Mouse (Mus musculus): ENCODE data around the gene Trmt61a. TPM values are rescaled to one million over a fixed set of nuclear protein-coding genes. Genes with fewer than 3 reads are reported as not detected.

The Trmt61a gene
- polyA plus RNA-seq, 1 experiment from 2014 or later: 20.9 TPM

DNA sequence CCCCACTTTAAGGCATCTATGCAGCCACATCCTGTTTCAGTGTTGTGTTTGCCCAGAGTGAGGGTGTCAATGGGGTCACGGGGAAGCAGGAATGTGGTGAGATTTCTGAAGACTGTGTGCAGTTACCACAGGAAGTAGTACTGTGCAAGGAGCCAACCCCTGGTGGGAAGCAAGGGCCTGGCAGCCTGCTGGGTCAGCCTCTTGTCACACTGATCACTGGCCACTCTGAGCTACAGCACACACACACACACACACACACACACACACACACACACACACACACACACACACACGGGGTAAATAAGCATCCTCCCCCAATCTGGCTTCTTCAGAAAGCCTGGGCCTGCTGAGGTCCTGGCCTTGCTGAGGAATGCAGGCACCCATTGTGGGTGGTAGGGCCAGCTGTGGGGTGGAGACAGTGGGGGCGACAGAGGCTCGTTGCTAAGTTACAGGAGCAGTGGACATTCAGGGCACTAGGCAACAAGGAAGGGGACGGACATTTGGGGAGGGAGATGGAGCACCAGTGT lies 13.5 kb downstream of the Trmt61a start:
- Histone ChIP-seq H3K27ac (peak overlapping the region; percentile 8; the same call in 1 of the 2 replicates), H3K9me3 (replicated peaks) (no peaks in the 10 kb centered on the region), H3K36me3 (no peaks in the 10 kb centered on the region), H3K4me3 (no peak overlapping the region), H3K4me2 (no peak overlapping the region), H3K9ac (no peak overlapping the region), H3K4me1 (peaks cover 45% of the 10 kb centered on the region), H3K27me3 (replicated peaks) (peaks cover 17% of the 10 kb centered on the region; the same call in 1 of the 2 replicates)
- 33% methylated on average over 5 of the region's 5 CpGs for WGBS (ENCODE audit: insufficient replicate concordance)
- no peak for ATAC-seq

DNA sequence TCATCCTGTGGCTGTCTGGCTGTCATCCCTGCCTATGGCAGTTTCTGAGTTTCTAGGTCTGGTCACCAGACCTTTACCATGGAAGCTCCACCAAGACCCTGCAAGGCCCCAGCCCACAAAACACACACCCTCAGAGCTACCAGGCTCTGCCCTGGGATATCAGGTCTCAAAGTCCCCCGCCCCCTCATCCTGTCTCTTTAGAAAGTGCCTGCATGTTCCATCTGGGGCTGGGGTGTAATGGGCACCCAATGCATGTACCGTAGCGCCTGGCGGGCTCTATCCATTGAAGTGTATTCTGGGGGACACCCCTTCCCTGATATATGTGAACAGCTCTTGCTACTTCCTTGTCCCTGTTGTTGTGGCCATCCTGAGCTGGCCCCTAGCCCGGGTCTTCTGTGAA lies 15.0 kb downstream of the Trmt61a start:
- no peak overlapping the region for H3K4me2 ChIP-seq
- 76% methylated on average over 5 of the region's 5 CpGs for WGBS (ENCODE audit: insufficient replicate concordance)
- H3K4me1 ChIP-seq: peaks cover 40% of the 10 kb centered on the region
- H3K4me3 ChIP-seq: no peak overlapping the region
- no peak overlapping the region for H3K27ac ChIP-seq
- ATAC-seq: no peak
- no peaks in the 10 kb centered on the region for H3K9me3 ChIP-seq (replicated peaks)
- peaks cover 8% of the 10 kb centered on the region; the same call in 1 of the 2 replicates for H3K27me3 ChIP-seq (replicated peaks)
- H3K9ac ChIP-seq: no peak overlapping the region
- H3K36me3 ChIP-seq: no peaks in the 10 kb centered on the region

DNA sequence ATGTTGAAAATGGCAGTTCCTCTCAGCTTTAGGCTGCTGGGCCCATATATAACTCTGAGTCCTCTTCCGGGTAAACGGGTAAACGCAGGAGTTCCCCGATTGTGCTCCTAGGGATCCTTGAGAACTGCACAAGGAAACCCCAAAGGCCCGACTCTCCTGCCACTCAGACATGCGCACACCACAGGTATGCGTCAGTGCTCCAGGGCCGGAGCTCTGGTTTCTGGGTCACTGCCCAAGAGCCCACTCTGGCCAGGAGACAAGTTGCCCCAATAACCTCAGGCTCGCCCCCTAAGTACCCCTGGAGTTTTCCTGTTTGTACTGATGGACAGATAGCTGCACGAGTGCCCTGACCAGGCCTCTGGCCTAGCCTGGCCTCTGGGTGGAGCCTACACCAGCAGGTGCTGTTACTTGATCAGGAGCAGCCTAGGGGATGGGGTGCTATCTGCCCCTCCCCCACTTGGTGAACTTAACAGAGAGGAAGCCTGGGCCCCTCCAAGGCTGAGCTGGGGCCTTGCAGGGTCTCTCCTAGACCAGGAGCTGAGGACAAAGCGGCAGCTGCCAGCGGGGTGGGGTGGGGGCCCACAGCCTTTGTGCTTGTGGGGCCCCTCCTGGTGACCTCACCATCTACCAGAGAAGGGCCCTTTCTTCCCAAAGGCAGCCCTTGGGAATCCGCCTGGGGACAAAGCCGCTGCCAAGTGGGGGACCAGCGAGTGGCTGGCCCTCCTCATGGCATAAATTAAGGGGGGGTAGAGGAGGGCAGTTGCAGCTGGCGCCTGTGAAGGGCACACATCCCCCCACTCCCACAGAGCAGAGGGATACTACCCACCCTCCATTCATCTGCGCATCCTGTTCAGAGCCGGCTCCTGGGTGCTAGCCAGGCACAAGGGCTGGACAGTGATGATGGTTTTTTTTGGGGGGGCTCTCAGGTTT lies 15.7 kb downstream of the Trmt61a start:
- no peak overlapping the region for H3K4me3 ChIP-seq
- peak; percentile 16; the same call in 1 of the 2 replicates for ATAC-seq
- WGBS (ENCODE audit: insufficient replicate concordance): 46% methylated on average over 18 of the region's 18 CpGs
- peaks cover 4% of the 10 kb centered on the region; the same call in 1 of the 2 replicates for H3K27me3 ChIP-seq (replicated peaks)
- peak overlapping the region; percentile 49; the same call in 1 of the 2 replicates for H3K27ac ChIP-seq
- H3K4me1 ChIP-seq: peaks cover 40% of the 10 kb centered on the region
- peak overlapping the region; percentile 30 for H3K4me2 ChIP-seq
- no peaks in the 10 kb centered on the region for H3K9me3 ChIP-seq (replicated peaks)
- no peaks in the 10 kb centered on the region for H3K36me3 ChIP-seq
- peak overlapping the region; percentile 14; the same call in 1 of the 2 replicates for H3K9ac ChIP-seq

DNA sequence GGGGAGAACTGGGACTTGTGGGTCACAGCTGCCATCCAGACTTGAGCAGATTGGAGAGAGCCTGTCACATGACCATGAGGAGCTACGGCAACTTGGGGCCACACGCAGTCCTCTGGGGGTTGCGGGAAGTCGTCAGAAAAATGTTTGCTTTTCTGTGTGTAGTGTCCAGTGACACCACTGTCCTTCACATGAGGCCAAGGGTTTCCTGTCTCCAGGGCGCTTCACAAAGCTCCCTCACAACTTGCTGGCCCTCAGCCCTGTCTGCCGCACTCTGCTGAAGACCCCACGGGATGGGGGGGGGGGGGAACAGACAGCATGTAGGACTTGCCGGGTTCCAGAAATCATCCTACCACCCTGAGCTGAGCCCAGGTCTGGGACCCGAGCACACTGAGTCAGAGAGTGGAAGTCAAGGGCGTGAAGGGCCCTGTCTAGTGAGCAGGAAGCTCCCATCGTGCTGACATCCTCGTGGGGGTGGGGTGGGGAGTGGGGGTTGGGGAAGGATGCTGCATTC lies 16.4 kb downstream of the Trmt61a start:
- 0 out of 2 replicates have a peak overlapping the region, but pooled peaks have one; percentile 14 for H3K9ac ChIP-seq
- peak overlapping the region; percentile 49 for H3K27ac ChIP-seq
- no peaks in the 10 kb centered on the region for H3K27me3 ChIP-seq (replicated peaks)
- 0 out of 2 replicates have a peak, but pooled peaks have one; percentile 17 for ATAC-seq
- 17% methylated on average over 12 of the region's 12 CpGs for WGBS (ENCODE audit: insufficient replicate concordance)
- no peaks in the 10 kb centered on the region for H3K9me3 ChIP-seq (replicated peaks)
- H3K4me3 ChIP-seq: no peak overlapping the region
- peaks cover 40% of the 10 kb centered on the region for H3K4me1 ChIP-seq
- H3K36me3 ChIP-seq: no peaks in the 10 kb centered on the region
- peak overlapping the region; percentile 30 for H3K4me2 ChIP-seq

DNA sequence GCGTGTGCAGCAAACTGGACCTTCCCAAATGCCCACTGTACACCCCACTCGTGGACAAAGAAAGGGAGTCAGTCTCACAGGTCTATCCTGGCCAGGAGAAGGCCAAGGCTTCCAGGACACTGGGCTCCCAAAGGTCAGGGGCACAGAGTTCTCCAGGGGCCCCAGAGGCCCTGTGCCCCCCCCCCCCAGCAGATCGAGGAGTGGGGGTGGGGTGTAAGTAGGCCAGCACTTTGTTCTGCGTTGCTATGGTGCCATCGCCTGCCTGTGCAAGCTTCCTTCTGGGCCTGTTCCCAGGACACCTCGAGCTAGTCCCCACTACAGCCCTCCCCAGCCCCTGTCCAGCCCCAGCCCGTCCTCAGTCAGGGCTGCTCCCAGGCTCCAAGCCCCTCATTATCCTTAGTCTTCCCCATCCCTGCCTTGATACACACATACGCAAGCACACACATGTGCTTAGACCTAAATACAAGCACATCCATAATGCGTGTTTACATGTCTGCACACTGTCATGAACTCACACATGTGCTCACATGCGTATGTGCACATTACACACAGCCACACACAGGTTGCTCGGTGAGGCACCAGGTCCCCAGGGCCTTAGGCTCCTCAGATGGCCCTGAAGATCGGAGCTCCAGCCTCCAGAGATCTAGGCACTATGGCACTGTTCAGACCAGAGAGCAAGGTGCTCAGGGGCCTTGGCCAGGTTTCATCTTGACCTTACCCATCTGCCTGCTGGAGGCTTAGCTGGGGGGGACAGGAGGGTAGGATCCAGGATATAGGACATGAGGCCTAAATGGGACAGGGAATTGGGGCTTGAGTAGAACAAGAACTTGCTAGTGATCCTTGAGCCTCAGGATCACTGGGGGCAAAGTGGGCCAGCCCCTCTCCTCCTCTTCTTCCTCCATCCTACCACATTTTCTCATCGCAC lies 17.2 kb downstream of the Trmt61a start:
- H3K27ac ChIP-seq: no peak overlapping the region

DNA sequence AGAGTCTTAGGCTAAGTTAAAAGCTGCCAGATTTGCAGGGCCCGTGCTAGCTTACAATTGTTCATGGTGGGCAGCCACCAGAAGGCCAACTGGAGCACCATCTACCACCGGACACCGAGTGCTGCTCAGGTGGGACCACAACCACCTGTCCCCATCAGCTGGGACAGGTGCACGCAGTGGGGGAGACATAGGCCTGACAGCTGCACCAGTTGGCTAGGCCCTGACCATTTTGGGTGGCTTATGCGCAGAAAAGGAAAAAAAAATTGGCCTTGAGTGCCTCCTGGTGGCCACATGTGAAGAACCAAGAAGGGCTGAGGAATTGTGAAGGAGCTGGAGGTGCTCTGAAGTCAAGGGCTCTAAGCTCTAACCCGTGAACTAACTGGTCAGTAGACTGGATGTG lies 18.3 kb downstream of the Trmt61a start:
- Histone ChIP-seq H3K9ac (no peak overlapping the region), H3K9me3 (replicated peaks) (no peaks in the 10 kb centered on the region), H3K4me1 (peaks cover 39% of the 10 kb centered on the region), H3K4me2 (no peak overlapping the region), H3K36me3 (no peaks in the 10 kb centered on the region), H3K4me3 (no peak overlapping the region), H3K27me3 (replicated peaks) (0 out of 2 replicates have a peak, but pooled peaks cover 3% of the 10 kb centered on the region), H3K27ac (no peak overlapping the region)
- peak; percentile 5; the same call in 1 of the 2 replicates for ATAC-seq
- WGBS (ENCODE audit: insufficient replicate concordance): 22% methylated on average over 6 of the region's 6 CpGs

More for the DNA sequence above, 17.2 kb downstream of the Trmt61a start:
- 61% methylated on average over 13 of the region's 13 CpGs for WGBS (ENCODE audit: insufficient replicate concordance)
- Histone ChIP-seq H3K4me2 (no peak overlapping the region), H3K9ac (no peak overlapping the region), H3K9me3 (replicated peaks) (no peaks in the 10 kb centered on the region), H3K36me3 (no peaks in the 10 kb centered on the region), H3K4me3 (no peak overlapping the region), H3K4me1 (peaks cover 40% of the 10 kb centered on the region), H3K27me3 (replicated peaks) (no peaks in the 10 kb centered on the region)
- ATAC-seq: no peak

DNA sequence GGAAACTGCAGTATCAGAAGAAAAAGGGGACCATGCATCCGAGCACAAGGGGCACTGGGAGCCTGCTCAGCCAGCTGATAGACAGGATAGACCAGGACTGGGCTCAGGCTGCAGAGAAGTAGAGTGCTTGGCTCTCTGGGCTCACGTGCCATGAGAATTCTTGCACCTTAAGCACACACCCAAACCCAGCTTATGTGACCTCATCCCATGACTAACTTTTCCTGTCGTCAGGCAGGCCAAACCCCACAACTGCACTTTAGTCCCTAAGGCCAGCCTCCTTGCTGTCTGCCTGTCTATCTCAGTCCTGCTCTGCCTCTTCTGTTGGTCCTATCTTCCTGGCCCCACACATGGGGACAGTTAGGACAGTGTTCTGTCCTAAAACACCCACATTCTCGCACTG lies 19.8 kb downstream of the Trmt61a start:
- Histone ChIP-seq H3K9ac (no peak overlapping the region), H3K9me3 (replicated peaks) (no peaks in the 10 kb centered on the region), H3K27ac (no peak overlapping the region), H3K4me3 (no peak overlapping the region), H3K36me3 (no peaks in the 10 kb centered on the region), H3K4me1 (peaks cover 27% of the 10 kb centered on the region), H3K4me2 (no peak overlapping the region), H3K27me3 (replicated peaks) (0 out of 2 replicates have a peak, but pooled peaks cover 3% of the 10 kb centered on the region)
- 53% methylated on average over 4 of the region's 4 CpGs for WGBS (ENCODE audit: insufficient replicate concordance)
- no peak for ATAC-seq

DNA sequence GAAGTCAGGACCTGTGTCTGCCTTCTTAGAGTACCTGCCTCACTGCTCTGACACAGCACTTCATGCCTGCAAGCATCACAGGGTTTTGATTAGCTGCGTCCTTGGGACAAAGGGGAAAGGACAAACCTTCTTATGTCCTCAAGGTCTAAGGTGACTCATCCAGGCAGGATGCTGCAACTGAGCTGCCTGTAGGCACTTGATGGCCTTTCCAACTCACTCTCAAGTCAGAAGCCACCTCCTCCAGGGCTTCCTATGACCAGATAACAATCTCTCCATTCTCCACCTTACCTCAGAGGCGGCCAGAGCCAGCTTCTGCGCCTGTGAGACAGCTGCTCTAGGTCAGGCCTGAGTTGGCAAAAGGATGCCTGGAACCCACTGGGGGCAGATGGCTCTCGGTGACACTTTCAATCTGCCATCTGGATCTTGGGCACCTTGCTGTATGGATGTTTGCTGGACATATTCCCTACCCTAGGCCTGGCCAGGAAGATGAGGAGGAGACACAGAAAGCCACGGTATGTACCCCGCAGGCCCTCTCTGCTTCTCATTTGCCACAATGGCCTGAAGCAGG lies 20.5 kb downstream of the Trmt61a start:
- no peaks in the 10 kb centered on the region for H3K36me3 ChIP-seq
- ATAC-seq: no peak
- H3K9ac ChIP-seq: no peak overlapping the region
- no peak overlapping the region for H3K27ac ChIP-seq
- WGBS (ENCODE audit: insufficient replicate concordance): 68% methylated on average over 6 of the region's 6 CpGs
- no peak overlapping the region for H3K4me2 ChIP-seq
- H3K4me3 ChIP-seq: no peak overlapping the region
- peaks cover 19% of the 10 kb centered on the region for H3K4me1 ChIP-seq
- 0 out of 2 replicates have a peak, but pooled peaks cover 3% of the 10 kb centered on the region for H3K27me3 ChIP-seq (replicated peaks)
- no peaks in the 10 kb centered on the region for H3K9me3 ChIP-seq (replicated peaks)

DNA sequence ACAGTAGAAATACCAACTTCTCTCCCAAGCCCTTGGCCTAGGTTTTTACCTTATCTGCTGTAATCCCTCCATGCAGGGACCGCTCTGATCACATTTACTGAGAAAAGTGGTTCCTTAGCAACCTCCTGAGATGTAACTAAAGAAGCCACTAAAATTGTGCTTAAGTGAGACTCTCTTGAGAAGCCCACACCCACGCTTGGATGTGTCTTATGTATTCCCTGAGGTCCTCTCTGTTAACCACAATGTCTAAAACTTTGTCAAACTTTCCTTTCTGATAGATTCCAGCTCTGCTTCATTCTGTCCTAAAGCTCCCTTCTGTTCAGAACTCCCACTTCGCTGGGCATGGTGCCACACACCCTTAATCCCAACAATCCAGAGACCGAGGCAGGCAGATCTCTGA lies 21.6 kb downstream of the Trmt61a start:
- WGBS (ENCODE audit: insufficient replicate concordance): 70% methylated on average over 4 of the region's 4 CpGs
- H3K4me2 ChIP-seq: no peak overlapping the region
- H3K36me3 ChIP-seq: no peaks in the 10 kb centered on the region
- H3K4me1 ChIP-seq: peaks cover 8% of the 10 kb centered on the region
- no peak overlapping the region for H3K4me3 ChIP-seq
- H3K27ac ChIP-seq: no peak overlapping the region
- H3K9me3 ChIP-seq (replicated peaks): no peaks in the 10 kb centered on the region
- no peak overlapping the region for H3K9ac ChIP-seq
- ATAC-seq: no peak
- H3K27me3 ChIP-seq (replicated peaks): 0 out of 2 replicates have a peak, but pooled peaks cover 3% of the 10 kb centered on the region

DNA sequence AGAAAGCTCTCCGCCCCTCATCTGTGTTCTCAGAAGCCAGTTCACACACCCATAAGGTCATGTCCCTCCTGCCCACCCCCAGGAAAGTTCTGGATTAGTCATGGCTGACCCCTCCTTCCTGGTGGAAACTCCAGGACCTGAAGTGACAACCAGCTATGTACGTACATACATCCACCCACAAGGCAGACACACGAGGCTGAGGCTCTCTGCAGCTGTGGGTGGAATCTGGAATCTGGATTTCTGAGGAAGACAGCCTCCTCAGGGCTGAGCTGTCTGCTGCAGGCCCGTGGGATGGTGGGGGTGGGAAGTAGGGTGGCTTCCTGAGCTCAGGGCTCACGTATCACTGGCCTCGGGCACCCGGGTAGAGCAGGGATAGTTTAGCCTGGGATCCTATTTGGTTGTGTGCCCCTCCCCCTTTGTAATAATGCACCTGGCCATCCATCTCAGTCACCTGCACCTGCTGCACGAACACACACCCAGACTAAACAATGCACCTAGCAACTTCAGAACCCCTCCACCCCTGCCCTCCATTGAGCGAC lies 23.1 kb downstream of the Trmt61a start:
- WGBS (ENCODE audit: insufficient replicate concordance): 64% methylated on average over 9 of the region's 9 CpGs
- H3K27me3 ChIP-seq (replicated peaks): 0 out of 2 replicates have a peak, but pooled peaks cover 3% of the 10 kb centered on the region
- no peak overlapping the region for H3K27ac ChIP-seq
- H3K9me3 ChIP-seq (replicated peaks): no peaks in the 10 kb centered on the region
- no peak overlapping the region for H3K4me2 ChIP-seq
- ATAC-seq: no peak
- no peaks in the 10 kb centered on the region for H3K36me3 ChIP-seq
- no peak overlapping the region for H3K9ac ChIP-seq
- H3K4me1 ChIP-seq: no peaks in the 10 kb centered on the region
- no peak overlapping the region for H3K4me3 ChIP-seq

DNA sequence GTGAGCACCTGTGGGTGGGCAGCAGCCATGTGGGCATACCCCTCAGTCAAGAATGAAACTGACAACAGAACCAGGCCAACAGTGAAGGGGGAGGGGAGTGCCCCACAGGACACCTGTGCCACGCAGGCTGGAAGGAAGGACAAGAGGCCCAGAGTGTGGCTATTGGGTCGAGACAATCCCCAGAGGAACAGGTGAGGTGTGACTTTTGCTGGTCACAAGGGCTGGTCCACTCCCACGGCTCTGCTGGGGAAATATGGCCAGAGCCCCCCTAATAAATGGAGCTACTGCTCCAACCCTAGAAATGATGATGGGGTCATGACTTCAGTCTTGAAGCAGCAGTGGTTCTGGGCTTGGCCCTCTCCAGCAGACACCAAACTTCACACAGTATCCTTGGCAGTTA lies 25.4 kb downstream of the Trmt61a start:
- H3K27me3 ChIP-seq (replicated peaks): 0 out of 2 replicates have a peak, but pooled peaks cover 3% of the 10 kb centered on the region
- WGBS (ENCODE audit: insufficient replicate concordance): 53% methylated on average over 3 of the region's 3 CpGs

More for the DNA sequence above, 25.4 kb downstream of the Trmt61a start:
- no peak for ATAC-seq
- no peak overlapping the region for H3K9ac ChIP-seq
- no peaks in the 10 kb centered on the region for H3K9me3 ChIP-seq (replicated peaks)
- H3K4me3 ChIP-seq: no peak overlapping the region
- H3K4me2 ChIP-seq: no peak overlapping the region
- no peak overlapping the region for H3K27ac ChIP-seq
- peaks cover 15% of the 10 kb centered on the region for H3K36me3 ChIP-seq
- H3K4me1 ChIP-seq: no peaks in the 10 kb centered on the region
